Mouse (Mus musculus) midbrain, embryonic 10.5 days (tissue): ENCODE results near the gene Tanc1. TPM values are rescaled to one million over a fixed set of nuclear protein-coding genes. Genes with fewer than 3 reads are reported as not detected.

ENCODE experiments used
- DNase-seq: peaks from one replicate; pipeline ENCODE4 v3.0.0-alpha.2; 2017; ENCODE audit warnings: low spot score
- H3K27ac ChIP-seq: fragments of 300-500 bp; sonication (generic); replicated peaks from 2 replicates; pipeline ENCODE4 v1.5.1; 2016; ENCODE audit warnings: mild to moderate bottlenecking
- H3K27me3 ChIP-seq: fragments of 300-500 bp; sonication (generic); 2 replicates; pipeline ENCODE4 v1.6.1; 2016; ENCODE audit warnings: low read depth, mild to moderate bottlenecking; ENCODE audit not compliant: poor library complexity, severe bottlenecking
- H3K36me3 ChIP-seq: fragments of 300-500 bp; sonication (generic); 2 replicates; pipeline ENCODE4 v1.6.1; 2016; ENCODE audit warnings: mild to moderate bottlenecking, moderate library complexity
- H3K4me1 ChIP-seq: fragments of 300-500 bp; sonication (generic); 2 replicates; pipeline ENCODE4 v1.6.1; 2016
- H3K4me3 ChIP-seq: fragments of 300-500 bp; sonication (generic); 2 replicates; pipeline ENCODE4 v1.5.1; 2016; ENCODE audit warnings: mild to moderate bottlenecking, moderate library complexity
- H3K9me3 ChIP-seq: fragments of 300-500 bp; sonication (generic); replicated peaks from 2 replicates; pipeline ENCODE4 v1.6.1; 2016; ENCODE audit warnings: mild to moderate bottlenecking
- WGBS: fragments of 180-500 bp; shearing (Covaris S2); methylation state at CpG from one replicate; pipeline ENCODE4 v1.1.7; 2016; 5-methylcytosine and 5-hydroxymethylcytosine counted together
- polyA plus RNA-seq: library from polyadenylated mRNA; unstranded; fragments of >200 nt; fragmentation: Nextera tagmentation; extraction: Ambion mirVana; gene quantifications from 2 replicates; pipeline ENCODE4 v1.2.1, GENCODE M21; 2016

Gene Tanc1
- polyA plus RNA-seq, 1 experiment from 2014 or later: 11.9 TPM

- Histone ChIP-seq H3K36me3 (no peaks in the 10 kb centered on the region), H3K9me3 (no peaks in the 10 kb centered on the region), H3K27me3 (no peaks in the 10 kb centered on the region; the same call in 1 of the 2 replicates), H3K4me1 (peaks cover 20% of the 10 kb centered on the region), H3K27ac (no peak overlapping the region), H3K4me3 (no peak overlapping the region)
- DNase-seq: no peak
- WGBS: 95% methylated on average over 6 of the region's 6 CpGs
These were observed 13.6 kb upstream of the Tanc1 start for GRCm38 (mm10) chr2:59598286-59598685.

DNA sequence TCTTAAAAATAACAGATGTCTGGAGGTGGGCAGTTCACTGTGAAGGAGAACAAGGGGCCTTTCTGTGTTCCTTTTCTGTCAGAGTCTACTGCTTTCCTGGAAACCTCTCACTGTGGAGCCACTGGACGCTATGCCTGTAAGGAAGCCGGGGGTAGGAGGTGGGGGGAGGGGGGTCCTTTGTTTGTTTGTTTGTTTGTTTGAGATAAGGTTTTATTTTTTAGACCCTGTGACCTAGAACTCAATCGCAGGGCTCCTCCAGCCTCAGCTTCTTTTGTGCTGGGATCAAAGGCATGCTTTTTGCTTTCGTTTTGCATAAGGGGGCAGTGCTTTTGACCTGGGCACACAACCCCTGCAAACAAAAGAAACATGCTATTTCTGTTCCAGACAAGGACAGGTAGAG, 12.9 kb upstream of the Tanc1 start:
- DNase-seq: no peak
- 0 out of 2 replicates have a peak overlapping the region, but pooled peaks have one; percentile 23 for H3K27ac ChIP-seq
- H3K36me3 ChIP-seq: no peaks in the 10 kb centered on the region
- peaks cover 5% of the 10 kb centered on the region; the same call in 1 of the 2 replicates for H3K27me3 ChIP-seq
- H3K4me3 ChIP-seq: no peak overlapping the region
- WGBS: 31% methylated on average over 4 of the region's 4 CpGs
- H3K9me3 ChIP-seq: no peaks in the 10 kb centered on the region
- peaks cover 18% of the 10 kb centered on the region for H3K4me1 ChIP-seq

- DNase-seq: peak; percentile 25
- 44% methylated on average over 6 of the region's 7 CpGs for WGBS
These were observed 12.3 kb upstream of the Tanc1 start for GRCm38 (mm10) chr2:59599338-59600111.

DNA sequence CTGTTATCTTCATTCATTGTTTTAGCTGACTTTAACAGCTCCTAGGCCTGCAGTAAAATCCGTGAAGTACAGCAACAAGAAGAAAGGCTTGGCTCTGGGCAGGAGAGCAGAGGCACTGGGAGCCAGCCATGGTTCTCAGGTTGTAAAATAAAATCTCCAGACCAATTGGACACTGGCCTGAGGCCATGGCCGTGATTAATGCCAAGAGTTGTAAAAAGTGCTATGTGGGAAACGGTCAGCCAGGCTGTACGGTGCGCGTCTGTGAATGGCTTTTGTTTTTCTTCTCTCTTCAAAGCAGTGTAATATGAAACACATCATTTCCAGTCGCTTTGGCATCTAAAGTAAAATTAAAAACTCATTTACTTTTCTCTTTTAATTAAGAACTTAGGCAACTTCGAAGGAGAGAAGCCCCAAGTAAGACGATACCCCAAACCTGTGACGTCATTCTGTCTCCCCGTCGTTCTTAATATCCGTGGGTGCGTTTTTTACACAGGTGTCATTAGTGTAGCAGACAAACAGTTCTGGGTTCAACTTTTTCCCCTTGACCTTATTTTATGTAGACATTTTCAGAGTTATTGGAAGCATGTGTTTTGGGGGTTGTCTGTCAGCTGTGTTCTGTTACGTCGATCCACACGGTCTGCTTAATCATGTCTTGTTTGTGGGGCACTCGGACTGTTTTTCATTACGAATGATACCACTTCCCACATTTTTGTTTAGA, 11.6 kb upstream of the Tanc1 start:
- H3K4me1 ChIP-seq: peaks cover 16% of the 10 kb centered on the region
- 83% methylated on average over 19 of the region's 19 CpGs for WGBS
- no peak overlapping the region for H3K4me3 ChIP-seq
- no peaks in the 10 kb centered on the region for H3K36me3 ChIP-seq
- DNase-seq: no peak
- H3K9me3 ChIP-seq: no peaks in the 10 kb centered on the region
- H3K27me3 ChIP-seq: peaks cover 5% of the 10 kb centered on the region; the same call in 1 of the 2 replicates
- H3K27ac ChIP-seq: no peak overlapping the region

More at GRCm38 (mm10) chr2:59599338-59600111, 12.3 kb upstream of the Tanc1 start:
- Histone ChIP-seq H3K4me3 (no peak overlapping the region), H3K36me3 (no peaks in the 10 kb centered on the region), H3K27me3 (peaks cover 5% of the 10 kb centered on the region; the same call in 1 of the 2 replicates), H3K9me3 (no peaks in the 10 kb centered on the region), H3K27ac (no peak overlapping the region), H3K4me1 (peaks cover 16% of the 10 kb centered on the region)

DNA sequence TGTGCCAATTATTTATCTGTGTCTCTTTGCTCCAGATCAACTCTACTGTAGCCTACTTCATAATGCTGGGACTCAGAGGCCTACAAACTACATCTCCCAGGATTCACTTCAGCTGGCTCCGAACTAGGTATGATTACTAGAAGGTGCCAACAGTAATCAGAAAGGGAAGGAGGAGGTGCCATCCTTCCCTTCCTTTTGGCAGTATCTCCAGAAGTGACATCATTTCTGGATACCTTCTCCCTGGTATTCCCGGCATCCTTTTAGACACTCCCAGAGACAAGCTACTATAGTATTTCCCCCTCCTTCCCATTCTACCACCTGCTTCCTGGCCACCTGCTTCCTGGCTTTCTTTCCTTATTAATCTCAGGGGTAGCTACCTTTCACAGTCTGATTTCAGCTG, 10.9 kb upstream of the Tanc1 start:
- Histone ChIP-seq H3K4me1 (peaks cover 16% of the 10 kb centered on the region), H3K27ac (no peak overlapping the region), H3K9me3 (no peaks in the 10 kb centered on the region), H3K27me3 (peaks cover 5% of the 10 kb centered on the region; the same call in 1 of the 2 replicates), H3K4me3 (no peak overlapping the region), H3K36me3 (no peaks in the 10 kb centered on the region)
- 86% methylated on average over 2 of the region's 2 CpGs for WGBS
- no peak for DNase-seq

GRCm38 (mm10) chr2:59601452-59601851, 10.4 kb upstream of the Tanc1 start:
- H3K27ac ChIP-seq: no peak overlapping the region
- peaks cover 5% of the 10 kb centered on the region; the same call in 1 of the 2 replicates for H3K27me3 ChIP-seq
- no peaks in the 10 kb centered on the region for H3K9me3 ChIP-seq
- no peaks in the 10 kb centered on the region for H3K36me3 ChIP-seq
- 91% methylated on average over 8 of the region's 8 CpGs for WGBS
- H3K4me3 ChIP-seq: no peak overlapping the region
- DNase-seq: no peak
- peaks cover 16% of the 10 kb centered on the region for H3K4me1 ChIP-seq

DNA sequence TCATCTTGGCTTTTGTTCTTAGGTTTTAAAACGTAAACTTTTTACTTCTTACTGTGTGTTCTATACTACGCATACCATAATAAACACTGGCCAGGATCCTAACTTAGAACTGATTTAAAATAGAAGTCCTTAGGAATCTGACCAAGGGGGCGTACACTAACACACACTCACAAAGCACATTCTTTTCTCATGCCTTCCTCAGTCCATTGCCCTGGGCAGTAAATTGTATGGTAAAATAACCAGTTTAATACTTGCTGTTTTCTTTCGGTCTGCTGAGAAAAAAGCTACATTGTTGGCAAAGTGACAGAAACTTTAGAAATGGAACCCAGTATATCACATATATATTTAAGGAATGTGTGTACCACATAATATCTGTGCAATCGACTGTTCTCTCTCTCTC, 2.9 kb upstream of the Tanc1 start:
- H3K4me1 ChIP-seq: peaks cover 29% of the 10 kb centered on the region
- WGBS: 75% methylated on average over 5 of the region's 5 CpGs
- no peak for DNase-seq

GRCm38 (mm10) chr2:59611216-59611810, 529 bp upstream of the Tanc1 start:
- 1% methylated on average over 14 of the region's 14 CpGs for WGBS
- Histone ChIP-seq H3K27me3 (peaks cover 70% of the 10 kb centered on the region), H3K9me3 (no peaks in the 10 kb centered on the region), H3K4me3 (peak overlapping the region; percentile 91), H3K36me3 (no peaks in the 10 kb centered on the region), H3K27ac (peak overlapping the region; percentile 91), H3K4me1 (peaks cover 34% of the 10 kb centered on the region)
- DNase-seq: no peak

More for the DNA sequence above, 2.9 kb upstream of the Tanc1 start:
- Histone ChIP-seq H3K27ac (no peak overlapping the region), H3K9me3 (no peaks in the 10 kb centered on the region), H3K36me3 (no peaks in the 10 kb centered on the region), H3K27me3 (peaks cover 48% of the 10 kb centered on the region), H3K4me3 (no peak overlapping the region)

DNA sequence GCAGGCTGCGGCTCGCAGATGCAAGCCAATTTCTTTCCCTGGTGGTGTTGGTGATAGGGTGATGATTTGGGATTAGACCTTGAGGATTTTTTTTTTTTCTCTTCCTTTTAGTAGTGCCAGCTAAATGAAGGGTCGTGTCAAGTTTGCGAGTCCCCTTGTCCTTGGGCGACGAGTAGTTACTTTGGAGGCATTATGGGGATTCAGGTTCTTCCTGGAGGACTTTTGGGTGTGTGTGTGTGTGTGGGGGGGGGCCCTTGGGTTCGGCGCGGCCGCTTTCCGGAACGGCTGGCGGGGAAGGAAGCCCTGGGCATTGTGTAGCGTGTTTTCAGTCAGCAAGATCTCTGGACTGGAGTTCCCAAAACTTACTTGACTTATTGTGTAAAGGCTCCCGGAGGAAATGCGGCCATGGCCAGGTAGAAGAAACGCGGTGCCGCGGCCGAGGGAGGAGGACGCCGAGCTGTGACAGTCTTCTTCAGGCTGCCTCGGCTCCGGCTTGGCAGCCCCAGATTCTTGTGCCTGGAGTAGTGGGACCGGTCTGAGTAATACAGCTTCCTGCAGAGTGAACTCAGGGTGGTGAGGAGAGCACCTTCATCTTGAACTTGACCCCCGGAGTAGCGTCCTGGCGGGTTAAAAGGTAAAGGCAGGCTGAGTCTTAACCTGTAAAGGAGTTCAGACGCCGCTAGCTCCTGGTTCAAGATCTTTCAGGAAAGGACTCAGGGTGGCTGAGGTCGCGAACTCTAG, 1.1 kb downstream of the Tanc1 start:
- Histone ChIP-seq H3K36me3 (no peaks in the 10 kb centered on the region), H3K27ac (peak overlapping the region; percentile 91), H3K9me3 (no peaks in the 10 kb centered on the region), H3K4me3 (peak overlapping the region; percentile 91), H3K27me3 (peaks cover 61% of the 10 kb centered on the region), H3K4me1 (peaks cover 34% of the 10 kb centered on the region)
- peak; percentile 53 for DNase-seq
- under 1% methylated on average over 33 of the region's 33 CpGs for WGBS

- Histone ChIP-seq H3K9me3 (no peaks in the 10 kb centered on the region), H3K4me3 (peak overlapping the region; percentile 91), H3K36me3 (no peaks in the 10 kb centered on the region), H3K27me3 (peaks cover 55% of the 10 kb centered on the region), H3K4me1 (peaks cover 34% of the 10 kb centered on the region), H3K27ac (no peak overlapping the region)
- WGBS: 16% methylated on average over 9 of the region's 9 CpGs
- DNase-seq: no peak
These were observed 1.7 kb downstream of the Tanc1 start for GRCm38 (mm10) chr2:59613474-59614019.

DNA sequence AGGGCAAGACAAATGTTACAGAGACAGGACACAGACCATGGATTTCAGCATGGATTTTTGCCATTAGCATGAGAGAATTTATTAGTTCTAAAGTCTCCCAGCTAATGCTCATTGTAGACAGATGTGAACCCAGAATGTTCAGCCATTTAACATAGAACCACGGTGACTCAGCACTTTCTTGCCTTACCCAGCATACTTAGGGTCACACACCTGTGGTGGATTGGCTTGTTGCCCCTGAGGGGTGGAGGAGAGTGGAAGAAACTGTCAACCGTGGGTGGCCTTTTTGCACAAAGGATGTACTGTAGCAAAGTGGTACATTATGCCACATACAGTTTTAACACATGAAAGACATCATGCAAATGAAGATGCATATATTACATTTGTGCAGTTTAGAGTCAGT, 5.0 kb downstream of the Tanc1 start:
- Histone ChIP-seq H3K27ac (no peak overlapping the region), H3K4me1 (peaks cover 20% of the 10 kb centered on the region), H3K36me3 (no peaks in the 10 kb centered on the region), H3K4me3 (no peak overlapping the region), H3K27me3 (peaks cover 30% of the 10 kb centered on the region), H3K9me3 (no peaks in the 10 kb centered on the region)
- WGBS: 78% methylated on average over 2 of the region's 2 CpGs
- DNase-seq: no peak

GRCm38 (mm10) chr2:59618996-59619395, 7.2 kb downstream of the Tanc1 start:
- H3K4me3 ChIP-seq: no peak overlapping the region
- peaks cover 21% of the 10 kb centered on the region for H3K27me3 ChIP-seq
- WGBS: 91% methylated on average over 7 of the region's 7 CpGs
- no peak overlapping the region for H3K27ac ChIP-seq
- no peak for DNase-seq
- H3K36me3 ChIP-seq: no peaks in the 10 kb centered on the region
- H3K9me3 ChIP-seq: no peaks in the 10 kb centered on the region
- H3K4me1 ChIP-seq: peaks cover 5% of the 10 kb centered on the region
